Mouse (Mus musculus) gastrocnemius, postnatal 10 days (tissue): ENCODE results near the gene Macf1. TPM values are rescaled to one million over a fixed set of nuclear protein-coding genes. Genes with fewer than 3 reads are reported as not detected.
"Not testable (repeated sequence)": the region's sequence is repeated elsewhere in the genome, so short reads cannot be mapped to it uniquely, and the experiment has no call there.

Source experiments
- DNase-seq: peaks from one replicate; pipeline ENCODE4 v3.0.0; 2021; ENCODE audit warnings: mixed read lengths
- total RNA-seq, 2 experiments: library from RNA; stranded (reverse); gene quantifications; 2 replicates each; pipeline ENCODE4 v1.2.3; 2021

The Macf1 gene
- total RNA-seq, 2 experiments from 2014 or later: 108 to 144 TPM

- no peak for DNase-seq
Observed at GRCm38 (mm10) chr4:123669696-123670095, 14.5 kb downstream of the Macf1 start.

- peak; percentile 77 for DNase-seq
Observed at GRCm38 (mm10) chr4:123667260-123667867, 16.8 kb downstream of the Macf1 start.

GRCm38 (mm10) chr4:123666517-123666916, 17.6 kb downstream of the Macf1 start:
- no peak for DNase-seq

- DNase-seq: no peak
Observed at GRCm38 (mm10) chr4:123665681-123666278, 18.4 kb downstream of the Macf1 start.

- DNase-seq: no peak
Observed at GRCm38 (mm10) chr4:123664951-123665661, 19.1 kb downstream of the Macf1 start.

- DNase-seq: peak; percentile 78
Observed at GRCm38 (mm10) chr4:123664021-123664950, 19.9 kb downstream of the Macf1 start.

GRCm38 (mm10) chr4:123663688-123663965, 20.5 kb downstream of the Macf1 start:
- DNase-seq: peak; percentile 26

- no peak for DNase-seq
Observed at GRCm38 (mm10) chr4:123662914-123663687, 21.1 kb downstream of the Macf1 start.

- no peak for DNase-seq
Observed at GRCm38 (mm10) chr4:123658175-123658574, 26.0 kb downstream of the Macf1 start.

- no peak for DNase-seq
Observed at GRCm38 (mm10) chr4:123655245-123655644, 28.9 kb downstream of the Macf1 start.

- DNase-seq: no peak
Observed at GRCm38 (mm10) chr4:123654566-123654965, 29.6 kb downstream of the Macf1 start.

GRCm38 (mm10) chr4:123653446-123653845, 30.7 kb downstream of the Macf1 start:
- not testable (repeated sequence) for DNase-seq

GRCm38 (mm10) chr4:123652130-123652529, 32.0 kb downstream of the Macf1 start:
- DNase-seq: no peak

- DNase-seq: no peak
Observed at GRCm38 (mm10) chr4:123649131-123649530, 35.0 kb downstream of the Macf1 start.

GRCm38 (mm10) chr4:123647668-123648067, 36.5 kb downstream of the Macf1 start:
- no peak for DNase-seq

- no peak for DNase-seq
Observed at GRCm38 (mm10) chr4:123647109-123647508, 37.1 kb downstream of the Macf1 start.

- DNase-seq: no peak
Observed at GRCm38 (mm10) chr4:123645246-123645845, 38.8 kb downstream of the Macf1 start.

GRCm38 (mm10) chr4:123643561-123643960, 40.6 kb downstream of the Macf1 start:
- DNase-seq: no peak

GRCm38 (mm10) chr4:123642877-123643276, 41.3 kb downstream of the Macf1 start:
- no peak for DNase-seq

GRCm38 (mm10) chr4:123637136-123637535, 47.0 kb downstream of the Macf1 start:
- no peak for DNase-seq

GRCm38 (mm10) chr4:123635428-123635827, 48.7 kb downstream of the Macf1 start:
- DNase-seq: no peak
